Mouse (Mus musculus): ENCODE data around the gene Col12a1.
A peak's percentile ranks its signal among the peaks of the same experiment; 100 is the strongest.
"Not testable (repeated sequence)": the region's sequence is repeated elsewhere in the genome, so short reads cannot be mapped to it uniquely, and the experiment has no call there.

Gene Col12a1

DNA sequence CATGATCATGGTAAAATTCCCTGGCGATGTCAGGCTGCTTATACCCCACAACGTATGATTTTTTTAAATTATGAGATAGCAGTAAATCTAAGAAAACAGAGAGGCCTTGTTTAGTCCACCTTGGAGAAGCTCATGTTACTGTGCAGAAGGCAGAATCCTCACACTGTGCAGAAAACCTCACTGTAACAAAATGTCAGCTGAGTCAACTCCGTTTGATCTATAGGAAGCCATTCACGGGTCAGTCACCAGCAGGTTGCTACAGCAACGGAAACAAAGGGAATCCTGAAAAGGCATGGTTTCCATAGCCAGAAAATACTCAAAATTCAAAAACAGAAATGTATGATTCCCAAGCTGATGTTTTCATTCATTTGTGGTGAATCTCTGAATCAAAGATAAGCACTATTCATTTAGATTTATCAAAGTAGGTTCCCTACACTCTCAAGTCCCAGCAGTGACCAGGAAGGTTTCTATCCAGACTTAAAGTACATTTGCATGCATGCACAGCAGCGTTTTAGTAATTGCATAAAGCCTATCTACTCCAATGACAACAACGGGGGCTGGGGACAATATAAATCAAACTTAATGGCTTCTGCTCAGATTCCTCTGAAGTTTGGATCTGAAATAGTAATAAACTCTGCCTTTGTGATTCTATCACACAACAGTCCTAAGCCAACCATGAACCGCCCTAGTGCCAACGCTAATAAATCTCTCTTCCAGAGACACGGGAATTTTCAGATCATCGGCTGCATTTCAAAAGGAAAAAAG, 28.7 kb downstream of the Col12a1 start:
- no peak for DNase-seq (ENCODE audit: low spot score in 2 of 2)

- no peak for DNase-seq (ENCODE audit: low spot score in 2 of 2)
These were observed 29.3 kb downstream of the Col12a1 start for GRCm38 (mm10) chr9:79689342-79689741.

DNA sequence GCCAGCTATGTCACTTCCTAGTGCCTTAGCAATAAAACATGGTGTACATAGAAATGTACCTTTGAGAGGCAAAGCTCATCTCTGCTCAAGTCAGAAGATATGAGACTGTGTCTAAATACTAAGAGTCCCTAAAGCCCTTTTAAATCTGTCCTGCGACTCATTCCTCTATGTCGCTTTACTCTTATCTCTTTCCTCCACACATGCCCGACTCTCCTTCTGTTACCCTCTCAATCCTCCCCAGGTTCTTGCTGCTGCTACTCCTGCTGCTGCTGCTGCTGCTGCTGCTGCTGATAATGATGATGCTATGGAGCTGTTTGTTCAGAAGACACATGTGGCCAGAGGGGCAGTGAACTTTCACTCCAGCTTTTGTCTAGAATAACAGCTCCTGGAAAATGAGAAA, 31.4 kb downstream of the Col12a1 start:
- DNase-seq (ENCODE audit: low spot score in 2 of 2) = no peak

- no peak for DNase-seq (ENCODE audit: low spot score in 2 of 2)
These were observed 32.6 kb downstream of the Col12a1 start for GRCm38 (mm10) chr9:79686049-79686448.

- no peak for DNase-seq (ENCODE audit: low spot score in 2 of 2)
These were observed 38.0 kb downstream of the Col12a1 start for GRCm38 (mm10) chr9:79680453-79681240.

GRCm38 (mm10) chr9:79668806-79669205, 49.8 kb downstream of the Col12a1 start:
- not testable (repeated sequence) for DNase-seq (ENCODE audit: low spot score in 2 of 2)

GRCm38 (mm10) chr9:79653327-79654150, 65.1 kb downstream of the Col12a1 start:
- peak in 1 of 2 experiments; percentile 14 for DNase-seq (ENCODE audit: low spot score in 2 of 2)

DNA sequence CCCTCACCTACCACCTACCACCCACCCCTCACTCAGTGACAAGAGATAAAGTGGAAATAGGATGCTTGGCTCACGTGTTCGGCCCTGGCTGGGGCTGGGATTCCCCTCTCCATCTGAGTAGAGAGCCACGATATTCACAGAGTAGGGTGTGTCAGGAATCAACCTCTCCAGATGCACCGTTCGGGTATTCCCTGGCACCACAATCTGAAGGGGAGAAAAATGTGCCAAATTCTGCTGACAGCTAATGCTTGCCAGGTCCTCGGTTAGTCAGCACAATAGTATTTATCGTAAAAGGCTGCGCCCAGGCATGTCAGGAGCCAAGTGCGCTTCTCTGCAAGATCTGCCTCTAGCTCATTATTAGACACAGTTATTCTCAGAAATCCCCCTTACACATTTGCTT, 70.0 kb downstream of the Col12a1 start:
- DNase-seq (ENCODE audit: low spot score in 2 of 2) = no peak

DNA sequence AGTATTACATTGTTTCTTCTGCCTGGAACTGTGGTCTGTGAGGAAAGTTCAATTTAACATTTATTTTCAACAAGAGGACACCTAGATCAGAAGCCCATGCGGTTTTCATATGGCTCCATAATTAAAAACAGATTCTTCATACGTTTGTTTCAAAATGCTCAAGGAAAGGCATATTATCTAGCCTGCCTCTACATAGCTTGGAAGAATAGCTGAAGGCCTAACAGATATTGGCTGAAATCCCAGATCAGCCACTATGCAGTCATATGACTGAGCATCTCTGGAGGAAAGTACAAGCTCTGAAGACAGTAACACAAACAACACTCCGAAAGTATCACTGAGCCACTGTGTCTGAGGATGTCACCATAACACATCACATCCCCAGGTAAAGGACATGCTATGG, 72.9 kb downstream of the Col12a1 start:
- DNase-seq (ENCODE audit: low spot score in 2 of 2) = no peak

DNA sequence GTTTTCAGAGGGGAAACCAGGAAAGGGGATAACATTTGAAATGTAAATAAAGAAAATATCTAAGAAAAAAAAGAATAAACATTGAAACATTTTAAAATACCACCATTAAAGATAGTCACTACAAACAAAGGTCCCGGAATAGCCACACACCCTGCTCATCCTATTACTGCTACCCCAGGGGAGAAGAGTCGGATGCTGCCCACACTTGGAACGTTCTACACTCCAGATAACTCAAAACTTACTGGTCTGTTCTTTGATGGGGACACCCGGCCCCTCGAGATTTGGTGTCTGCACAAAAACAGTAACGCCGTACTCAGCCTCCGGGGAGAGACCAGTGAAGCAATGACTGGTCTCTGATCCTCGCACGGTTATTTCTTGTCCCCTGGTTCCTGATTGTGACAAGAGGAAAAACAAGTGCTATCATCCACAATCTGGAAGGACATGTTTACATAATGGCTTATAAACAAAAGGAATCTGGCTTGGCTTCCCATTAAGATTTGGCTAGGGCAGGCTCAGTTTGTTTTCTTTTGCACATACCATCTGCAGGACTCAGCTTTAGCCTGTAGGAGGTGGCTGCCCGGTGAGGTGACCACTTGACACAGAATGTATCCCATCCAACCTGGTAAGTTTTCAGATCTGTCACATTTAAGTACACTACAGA, 79.1 kb downstream of the Col12a1 start:
- DNase-seq (ENCODE audit: low spot score in 2 of 2) = no peak

DNA sequence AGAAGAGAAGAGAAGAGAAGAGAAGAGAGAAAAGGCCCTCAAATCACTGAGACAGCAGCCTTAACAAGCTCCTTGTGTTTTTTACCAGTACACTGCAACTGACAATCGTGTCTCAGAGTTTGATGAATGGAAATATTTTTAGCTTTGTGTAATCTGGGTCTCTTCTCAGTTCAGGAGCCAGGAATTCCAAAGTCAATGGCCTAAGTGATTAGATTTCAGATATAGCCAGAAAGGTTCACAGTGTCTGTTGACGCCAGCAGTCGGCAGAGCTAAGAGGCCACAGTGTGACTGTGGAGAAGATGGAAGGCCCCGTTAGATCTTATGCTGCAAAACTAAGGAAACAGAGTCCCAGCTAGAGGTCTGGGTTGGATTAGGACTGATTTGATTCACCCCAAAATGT, 80.8 kb downstream of the Col12a1 start:
- DNase-seq (ENCODE audit: low spot score in 2 of 2) = no peak

GRCm38 (mm10) chr9:79634076-79634475, 84.6 kb downstream of the Col12a1 start:
- DNase-seq (ENCODE audit: low spot score in 2 of 2) = no peak

- no peak for DNase-seq (ENCODE audit: low spot score in 2 of 2)
These were observed 87.4 kb downstream of the Col12a1 start for GRCm38 (mm10) chr9:79631186-79631585.

DNA sequence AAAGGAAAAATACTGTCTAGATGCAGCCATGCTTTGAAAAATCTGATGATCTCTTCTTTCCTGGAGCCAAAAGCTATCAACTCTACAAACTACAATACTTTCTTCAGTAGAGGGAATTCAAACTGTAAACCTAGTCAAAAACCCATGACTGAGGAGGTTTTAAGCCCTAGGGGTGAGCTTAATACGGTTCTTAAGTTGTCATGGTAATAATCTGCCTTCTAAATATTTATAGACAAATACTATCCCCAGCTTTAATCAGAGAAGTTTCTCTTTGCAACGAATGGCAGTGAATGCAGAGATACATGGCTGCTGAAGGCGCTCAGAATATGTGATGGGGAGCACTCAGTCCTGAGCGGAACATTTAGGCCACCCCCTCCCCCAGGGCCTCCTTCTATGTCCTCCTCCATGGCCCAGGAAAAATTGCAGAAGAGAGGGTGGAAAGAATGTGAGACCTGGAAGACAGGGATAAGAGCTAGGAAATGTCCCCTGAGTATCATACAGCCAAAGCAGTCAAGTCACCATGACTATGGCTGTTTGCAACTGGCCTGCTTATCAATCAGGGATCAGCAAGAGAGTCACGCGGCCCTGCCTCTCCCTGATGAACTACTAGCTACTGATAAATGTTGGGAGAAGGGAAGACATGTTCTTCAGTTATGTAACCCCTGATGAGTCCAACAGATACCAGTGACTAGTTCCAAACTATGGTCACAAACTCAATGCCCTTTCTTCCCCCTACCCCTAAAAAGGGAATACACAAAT, 99.6 kb downstream of the Col12a1 start:
- DNase-seq (ENCODE audit: low spot score in 2 of 2) = no peak

DNA sequence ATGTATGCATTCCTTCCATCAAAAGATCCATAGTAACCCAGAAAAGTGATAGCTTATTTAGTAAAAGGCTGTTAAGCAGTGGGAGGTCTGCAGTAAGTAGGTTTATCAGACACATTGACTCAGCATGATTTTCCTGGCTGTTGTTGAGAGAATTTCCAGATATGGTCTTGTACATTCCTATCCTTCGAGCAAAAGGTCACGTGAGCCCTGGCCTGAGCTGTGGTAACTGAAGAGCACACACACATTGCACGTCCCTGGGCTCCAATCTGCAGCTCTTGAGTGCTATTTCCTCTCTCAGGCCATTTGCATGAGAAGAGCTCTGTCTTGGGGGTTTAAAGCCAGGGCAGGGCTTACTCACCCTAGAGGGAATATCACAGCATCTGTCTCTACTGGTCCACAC, 101.3 kb downstream of the Col12a1 start:
- no peak for DNase-seq (ENCODE audit: low spot score in 2 of 2)

GRCm38 (mm10) chr9:79616040-79616439, 102.6 kb downstream of the Col12a1 start:
- DNase-seq (ENCODE audit: low spot score in 2 of 2) = peak in 1 of 2 experiments; percentile 14

GRCm38 (mm10) chr9:79610286-79610685, 108.3 kb downstream of the Col12a1 start:
- DNase-seq (ENCODE audit: low spot score in 2 of 2) = no peak

DNA sequence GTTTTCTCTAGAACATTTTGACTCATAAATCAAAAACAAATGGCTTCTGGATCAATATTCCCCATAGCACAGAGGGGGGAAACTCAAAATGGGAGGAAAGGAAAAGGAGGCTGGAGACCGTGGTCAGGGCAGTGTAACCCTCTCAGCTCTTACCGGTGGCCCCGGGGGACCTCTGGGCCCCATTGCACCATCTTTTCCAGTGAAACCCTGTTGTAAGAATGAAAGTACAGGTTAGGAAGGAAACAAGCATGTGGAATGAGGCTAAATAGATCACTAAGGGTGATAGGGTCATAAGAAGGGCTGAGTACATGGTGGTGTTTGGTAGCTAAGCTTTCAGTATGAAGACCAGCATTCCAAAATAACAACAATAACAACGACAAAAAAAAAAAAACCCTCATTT, 109.0 kb downstream of the Col12a1 start:
- no peak for DNase-seq (ENCODE audit: low spot score in 2 of 2)

DNA sequence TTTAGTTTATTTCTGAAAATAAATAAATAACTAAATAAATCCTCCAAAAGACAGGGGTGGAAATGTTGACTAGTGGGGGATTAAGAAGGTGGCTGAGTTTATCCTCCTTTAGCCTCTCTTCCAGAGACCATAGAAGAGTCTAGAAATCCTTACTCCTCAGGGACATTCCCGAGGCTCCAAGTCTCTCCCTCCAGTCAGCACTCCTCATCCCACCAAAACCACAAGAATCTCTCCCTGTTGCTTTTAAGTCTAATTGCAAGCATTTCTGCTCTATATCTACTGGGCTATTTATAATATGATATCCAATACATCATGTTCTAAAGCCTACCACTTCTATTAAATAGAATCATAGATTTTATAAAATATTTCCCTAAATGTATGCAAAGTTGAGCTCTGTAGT, 109.8 kb downstream of the Col12a1 start:
- no peak for DNase-seq (ENCODE audit: low spot score in 2 of 2)

DNA sequence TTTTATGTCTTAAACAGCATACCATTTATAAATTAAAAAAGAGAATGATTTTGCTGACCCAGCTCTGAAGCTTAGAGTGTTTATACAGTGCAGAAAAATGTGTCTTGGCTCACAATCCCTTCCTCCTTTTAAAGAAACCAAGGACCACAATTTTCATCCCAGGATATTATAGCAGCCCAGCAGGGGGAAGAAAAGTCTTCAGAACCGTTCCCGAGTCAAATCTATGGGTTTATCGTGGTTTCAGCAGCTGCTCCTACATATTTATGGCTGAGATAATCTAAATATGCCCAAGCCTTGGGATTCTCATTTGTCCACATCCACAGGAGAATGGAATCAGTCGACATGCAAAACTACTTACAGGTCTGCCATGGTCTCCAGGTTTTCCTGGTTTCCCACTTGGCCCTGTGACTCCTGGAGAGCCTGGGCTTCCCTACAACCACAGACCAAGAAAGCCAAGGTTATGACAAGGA, 110.5 kb downstream of the Col12a1 start:
- DNase-seq (ENCODE audit: low spot score in 2 of 2) = no peak

GRCm38 (mm10) chr9:79606122-79606521, 112.5 kb downstream of the Col12a1 start:
- DNase-seq (ENCODE audit: low spot score in 2 of 2) = no peak
